Mouse (Mus musculus): ENCODE results near the gene Klra9. TPM values are rescaled to one million over a fixed set of nuclear protein-coding genes. Genes with fewer than 3 reads are reported as not detected.

Gene Klra9
- not detected for total RNA-seq (2023)

DNA sequence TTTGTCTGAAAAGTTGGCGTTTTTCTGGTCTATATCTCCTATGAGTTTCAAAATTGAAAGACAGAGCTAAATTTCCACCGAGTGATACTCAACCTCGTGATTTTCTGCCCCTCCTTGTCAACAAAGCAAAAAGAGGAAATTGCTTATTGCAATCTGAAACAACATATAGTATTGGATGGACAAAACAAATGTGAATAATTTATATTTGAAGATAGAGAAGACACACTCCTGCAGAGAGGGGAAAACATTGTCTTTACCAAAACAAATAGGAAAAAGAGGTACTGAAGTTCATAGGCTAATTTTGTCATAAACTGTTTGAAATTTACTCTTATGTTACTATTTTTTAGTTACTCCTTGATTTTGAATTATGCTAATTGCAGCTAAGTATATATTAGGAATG, at the start of gene Klra9:
TSS of gene Klra9 (minus strand) at position 101 of the 400 bp plus-strand sequence.

DNA sequence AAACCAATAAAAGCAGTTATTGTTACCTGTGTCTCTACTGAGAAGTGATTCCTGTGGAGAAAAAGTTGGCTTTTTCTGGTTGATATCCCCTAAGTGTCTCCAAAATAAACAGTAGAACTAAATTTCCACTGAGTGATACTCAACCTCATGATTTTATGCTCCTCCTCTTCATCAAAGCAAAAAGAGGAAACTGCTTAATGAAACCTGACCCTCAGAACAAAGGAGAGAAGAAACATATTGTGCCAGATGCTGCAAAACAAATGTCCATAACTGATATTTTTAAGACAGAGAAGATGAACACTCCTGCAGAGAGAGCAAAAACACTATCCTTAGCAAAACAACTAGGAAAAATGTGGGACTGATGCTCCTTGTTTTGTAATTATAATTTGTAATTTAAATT, 40.3 kb upstream of the Klra9 start, which contains the start of gene Klra7:
TSS of gene Klra7 (minus strand) at position 101 of the 400 bp plus-strand sequence.

DNA sequence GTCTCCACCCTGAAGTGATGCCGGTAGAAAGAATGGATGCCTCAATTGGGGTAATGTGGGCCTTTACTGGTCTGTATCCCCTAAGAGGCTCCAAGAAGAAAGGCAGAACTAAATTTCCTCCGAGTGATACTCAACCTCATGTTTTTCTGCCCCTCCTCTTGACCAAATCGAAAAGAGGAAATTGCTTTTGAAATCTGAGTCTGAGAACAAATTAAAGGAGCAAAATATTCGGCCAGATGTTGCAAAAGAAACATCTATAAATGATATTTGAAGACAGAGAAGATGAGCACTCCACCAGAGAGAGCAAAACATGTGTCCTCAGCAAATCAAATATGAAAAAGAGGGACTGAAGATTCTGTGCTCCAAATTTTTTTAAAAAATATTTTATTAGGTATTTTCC, 63.1 kb downstream of the Klra9 start, which contains the start of gene Klra8:
TSS of gene Klra8 (minus strand) at position 101 of the 400 bp plus-strand sequence.

Other genes starting within 250 kb of the Klra9 start
- gene Klra6, start 166.2 kb downstream of the Klra9 start, total RNA-seq (2023): not detected
- gene Klra4, start 125.8 kb downstream of the Klra9 start, total RNA-seq (2023): 0.43 TPM
- gene Klra8, start 63.2 kb downstream of the Klra9 start, total RNA-seq (2023): 1.8 TPM
- gene Klra7, start 40.2 kb upstream of the Klra9 start, total RNA-seq (2023): 0.73 TPM
- not detected for gene Klra10, start 88.8 kb upstream of the Klra9 start, total RNA-seq (2023)
- gene Klra3, start 144.5 kb upstream of the Klra9 start, total RNA-seq (2023): not detected
- gene Klra1, start 193.8 kb upstream of the Klra9 start, total RNA-seq (2023): 0.52 TPM

All from CD8-positive naive resting alpha-beta T cell, adult 57 days (primary cell).